Mouse (Mus musculus): ENCODE data around the gene Lamc1.
"Not testable (repeated sequence)": the region's sequence is repeated elsewhere in the genome, so short reads cannot be mapped to it uniquely, and the experiment has no call there.

Lamc1 gene

GRCm38 (mm10) chr1:153332444-153333295 lies at the start of gene Lamc1:
TSS of gene Lamc1 (minus strand) at chr1:153332786.
- peak; percentile 66 for DNase-seq

- DNase-seq, result no peak
These were observed 48.2 kb upstream of the Lamc1 start for GRCm38 (mm10) chr1:153380746-153381282.

- DNase-seq, result no peak
These were observed 47.2 kb upstream of the Lamc1 start for GRCm38 (mm10) chr1:153379832-153380231.

GRCm38 (mm10) chr1:153378587-153378986 lies 46.0 kb upstream of the Lamc1 start:
- no peak for DNase-seq

- DNase-seq, result no peak
These were observed 43.9 kb upstream of the Lamc1 start for GRCm38 (mm10) chr1:153376446-153376845.

GRCm38 (mm10) chr1:153374136-153374535 lies 41.5 kb upstream of the Lamc1 start:
- no peak for DNase-seq

GRCm38 (mm10) chr1:153371846-153372245 lies 39.3 kb upstream of the Lamc1 start:
- DNase-seq, result no peak

GRCm38 (mm10) chr1:153369011-153369410 lies 36.4 kb upstream of the Lamc1 start:
- DNase-seq, result no peak

- DNase-seq, result no peak
These were observed 34.5 kb upstream of the Lamc1 start for GRCm38 (mm10) chr1:153367048-153367447.

- DNase-seq, result no peak
These were observed 29.3 kb upstream of the Lamc1 start for GRCm38 (mm10) chr1:153361926-153362325.

- DNase-seq, result no peak
These were observed 28.0 kb upstream of the Lamc1 start for GRCm38 (mm10) chr1:153360556-153360955.

- no peak for DNase-seq
These were observed 24.6 kb upstream of the Lamc1 start for GRCm38 (mm10) chr1:153357218-153357617.

- no peak for DNase-seq
These were observed 21.9 kb upstream of the Lamc1 start for GRCm38 (mm10) chr1:153354466-153354865.

GRCm38 (mm10) chr1:153353736-153354430 lies 21.3 kb upstream of the Lamc1 start:
- DNase-seq, result no peak

- DNase-seq, result no peak
These were observed 18.4 kb upstream of the Lamc1 start for GRCm38 (mm10) chr1:153351034-153351433.

GRCm38 (mm10) chr1:153347726-153348125 lies 15.1 kb upstream of the Lamc1 start:
- DNase-seq, result no peak

GRCm38 (mm10) chr1:153347040-153347439 lies 14.5 kb upstream of the Lamc1 start:
- no peak for DNase-seq

- peak; percentile 12 for DNase-seq
These were observed 13.2 kb upstream of the Lamc1 start for GRCm38 (mm10) chr1:153345699-153346291.

- no peak for DNase-seq
These were observed 12.4 kb upstream of the Lamc1 start for GRCm38 (mm10) chr1:153345002-153345401.

GRCm38 (mm10) chr1:153335451-153335850 lies 2.9 kb upstream of the Lamc1 start:
- DNase-seq, result not testable (repeated sequence)

GRCm38 (mm10) chr1:153333296-153334121 lies 923 bp upstream of the Lamc1 start:
- DNase-seq, result peak; percentile 37

- DNase-seq, result no peak
These were observed 666 bp downstream of the Lamc1 start for GRCm38 (mm10) chr1:153331796-153332443.
